Mouse (Mus musculus): ENCODE measurements at regions not wholly inside any gene's neighbourhood (a gene's known extent, or its start where the extent isn't known, plus 50 kb on each side); places are given as distances from the start of the nearest gene placed in this dataset.

DNA sequence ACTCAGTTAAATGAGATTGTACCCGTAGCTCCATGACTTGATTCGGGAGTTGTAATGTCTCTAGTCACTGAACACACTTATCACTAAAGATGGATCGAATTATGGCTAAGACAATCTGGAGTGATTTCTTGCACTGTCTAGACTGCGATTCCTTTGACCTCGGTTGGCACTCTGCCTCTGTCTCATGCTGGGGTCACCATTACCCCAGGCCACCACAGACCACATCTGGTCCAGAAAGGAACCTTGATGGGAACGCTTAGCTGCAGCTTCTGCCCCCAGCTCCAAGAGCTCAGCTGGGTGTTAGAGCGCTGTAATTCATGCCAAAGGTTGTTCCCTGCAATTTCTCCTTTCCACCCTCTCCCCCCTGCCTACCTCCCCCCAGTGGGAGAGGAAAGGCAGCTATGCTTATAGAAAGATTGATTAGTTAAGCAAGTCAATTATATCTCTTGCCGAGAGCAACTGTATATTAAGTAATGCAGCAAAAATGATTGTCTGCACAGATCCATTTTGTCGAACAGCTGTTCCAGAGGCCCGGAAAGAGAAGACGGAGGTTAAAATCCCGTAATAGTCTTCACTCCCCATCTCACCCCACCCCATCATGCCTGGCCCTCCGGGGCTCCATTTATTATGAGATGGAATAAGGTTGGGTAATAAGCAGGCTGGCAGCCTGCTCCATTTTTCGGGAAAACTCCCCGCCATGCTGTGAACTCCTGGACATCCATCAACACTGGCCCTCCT lies 314.3 kb upstream of the Gm4791 start:
- DNase-seq = no peak
- 72% methylated on average over 15 of the region's 15 CpGs for WGBS
- H3K4me3 ChIP-seq (ENCODE audit: low read depth, low read length) = no peak overlapping the region

DNA sequence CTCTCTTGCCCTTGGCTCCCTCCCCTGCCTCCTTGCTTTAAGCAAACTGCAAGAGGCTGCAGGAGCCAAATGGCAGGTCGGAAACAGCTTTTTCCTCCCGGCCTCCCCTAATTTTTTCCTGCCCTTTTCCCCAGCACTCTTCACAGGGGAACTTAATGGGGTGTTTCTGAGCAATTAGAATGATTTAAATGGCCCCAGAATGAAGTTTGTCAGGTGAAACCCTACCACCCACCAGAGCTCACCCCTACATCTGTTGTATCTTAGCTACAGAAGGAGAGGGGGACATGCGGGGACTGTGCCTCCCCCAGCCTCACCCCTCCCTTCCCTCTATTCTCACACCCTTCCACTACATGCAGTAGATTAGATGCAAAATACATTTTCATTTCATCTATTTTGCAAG lies 326.5 kb upstream of the Gm4791 start:
- no peak overlapping the region for H3K4me2 ChIP-seq
- TF ChIP-seq CTCF (IDR thresholded peaks at IDR 0.05; ENCODE audit: low read depth) = no peak
- DNase-seq (no peak), ATAC-seq (ENCODE audit: insufficient read depth) (no peak)
- H3K4me1 ChIP-seq (ENCODE audit: insufficient read depth) = no peaks in the 10 kb centered on the region
- H3K4me3 ChIP-seq (ENCODE audit: low read depth, low read length) = no peak overlapping the region
- WGBS = 21% methylated on average over 3 of the region's 3 CpGs
- no peaks in the 10 kb centered on the region for H3K27me3 ChIP-seq (ENCODE audit: insufficient read depth, low read length)
- H3K9ac ChIP-seq = no peak overlapping the region
- H3K27ac ChIP-seq (ENCODE audit: low read depth) = no peak overlapping the region
- no peaks in the 10 kb centered on the region for H3K9me3 ChIP-seq (ENCODE audit: low read depth, low read length)
- H3K36me3 ChIP-seq (ENCODE audit: insufficient read depth) = no peaks in the 10 kb centered on the region

More for the DNA sequence above, 314.3 kb upstream of the Gm4791 start:
- Histone ChIP-seq H3K27me3 (ENCODE audit: insufficient read depth, low read length) (no peaks in the 10 kb centered on the region), H3K36me3 (ENCODE audit: insufficient read depth) (no peaks in the 10 kb centered on the region), H3K4me2 (no peak overlapping the region), H3K27ac (ENCODE audit: low read depth) (no peak overlapping the region), H3K9me3 (ENCODE audit: low read depth, low read length) (no peaks in the 10 kb centered on the region), H3K4me1 (ENCODE audit: insufficient read depth) (no peaks in the 10 kb centered on the region), H3K9ac (no peak overlapping the region)
- no peak for ATAC-seq (ENCODE audit: insufficient read depth)
- TF ChIP-seq CTCF (IDR thresholded peaks at IDR 0.05; ENCODE audit: low read depth) = no peak

DNA sequence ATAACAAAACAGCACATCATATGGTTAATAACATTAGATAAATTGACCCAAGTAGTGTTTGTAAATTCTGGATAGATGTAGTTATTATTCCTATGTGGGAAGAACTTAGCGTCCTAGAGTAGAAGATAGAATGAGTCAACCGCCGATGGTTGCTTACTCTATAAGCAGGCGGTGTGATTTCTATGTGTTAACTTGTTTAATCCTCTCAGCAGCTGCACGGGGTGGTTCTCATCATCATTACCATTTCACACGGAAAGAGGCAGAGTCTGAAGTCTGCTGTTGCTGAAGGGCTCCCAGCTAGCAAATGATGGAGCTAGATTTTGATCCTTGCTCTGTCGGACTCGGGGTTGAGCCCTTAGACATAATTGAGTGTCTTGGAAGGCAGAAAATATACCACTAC lies 334.6 kb upstream of the 4931429L15Rik start:
- Histone ChIP-seq H3K27ac (ENCODE audit: low read depth) (no peak overlapping the region), H3K4me2 (no peak overlapping the region), H3K36me3 (ENCODE audit: insufficient read depth) (no peaks in the 10 kb centered on the region), H3K4me1 (ENCODE audit: insufficient read depth) (no peaks in the 10 kb centered on the region), H3K9ac (no peak overlapping the region), H3K9me3 (ENCODE audit: low read depth, low read length) (no peaks in the 10 kb centered on the region), H3K4me3 (ENCODE audit: low read depth, low read length) (no peak overlapping the region), H3K27me3 (ENCODE audit: insufficient read depth, low read length) (no peaks in the 10 kb centered on the region)
- DNase-seq = no peak
- no peak for TF ChIP-seq CTCF (IDR thresholded peaks at IDR 0.05; ENCODE audit: low read depth)
- ATAC-seq (ENCODE audit: insufficient read depth) = no peak
- WGBS = 73% methylated on average over 8 of the region's 8 CpGs

DNA sequence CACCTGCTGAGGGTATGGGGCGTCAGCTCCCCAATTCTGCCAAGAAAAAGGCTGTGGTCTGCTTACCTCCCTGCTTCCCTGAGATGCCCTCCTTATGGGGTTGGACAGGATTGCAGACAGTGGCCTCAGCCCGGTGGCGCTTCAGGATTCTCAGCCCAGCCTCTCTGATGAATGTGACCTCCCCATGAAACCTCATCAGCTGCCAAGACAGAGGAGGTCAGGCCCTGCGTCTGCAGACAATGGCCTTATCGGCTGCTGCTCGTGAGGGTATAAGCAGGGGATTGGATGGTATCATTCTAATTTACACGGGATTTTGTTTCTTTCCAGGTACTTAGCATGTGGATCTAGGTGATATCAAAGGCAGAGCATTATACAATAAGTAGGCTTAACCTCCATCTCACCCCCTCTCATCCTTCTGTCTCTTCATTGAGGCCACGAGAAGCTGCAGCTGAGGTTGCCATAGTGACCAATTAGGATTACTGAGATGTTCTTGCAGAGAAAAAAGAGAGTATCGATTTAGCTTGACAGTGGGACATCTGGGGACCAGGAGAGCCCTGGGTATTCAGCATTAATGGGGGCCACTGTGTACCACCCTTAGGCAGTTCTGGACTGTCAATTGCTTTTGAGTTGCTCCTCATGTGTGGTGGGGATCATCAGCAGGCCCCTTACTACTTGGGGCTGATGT lies 327.6 kb upstream of the 4931429L15Rik start:
- no peak for TF ChIP-seq CTCF (IDR thresholded peaks at IDR 0.05; ENCODE audit: low read depth)
- Histone ChIP-seq H3K36me3 (ENCODE audit: insufficient read depth) (no peaks in the 10 kb centered on the region), H3K4me2 (no peak overlapping the region), H3K9me3 (ENCODE audit: low read depth, low read length) (no peaks in the 10 kb centered on the region), H3K27me3 (ENCODE audit: insufficient read depth, low read length) (no peaks in the 10 kb centered on the region), H3K9ac (no peak overlapping the region), H3K27ac (ENCODE audit: low read depth) (no peak overlapping the region), H3K4me1 (ENCODE audit: insufficient read depth) (no peaks in the 10 kb centered on the region), H3K4me3 (ENCODE audit: low read depth, low read length) (no peak overlapping the region)
- WGBS = 59% methylated on average over 9 of the region's 9 CpGs
- no peak for ATAC-seq (ENCODE audit: insufficient read depth)
- no peak for DNase-seq

DNA sequence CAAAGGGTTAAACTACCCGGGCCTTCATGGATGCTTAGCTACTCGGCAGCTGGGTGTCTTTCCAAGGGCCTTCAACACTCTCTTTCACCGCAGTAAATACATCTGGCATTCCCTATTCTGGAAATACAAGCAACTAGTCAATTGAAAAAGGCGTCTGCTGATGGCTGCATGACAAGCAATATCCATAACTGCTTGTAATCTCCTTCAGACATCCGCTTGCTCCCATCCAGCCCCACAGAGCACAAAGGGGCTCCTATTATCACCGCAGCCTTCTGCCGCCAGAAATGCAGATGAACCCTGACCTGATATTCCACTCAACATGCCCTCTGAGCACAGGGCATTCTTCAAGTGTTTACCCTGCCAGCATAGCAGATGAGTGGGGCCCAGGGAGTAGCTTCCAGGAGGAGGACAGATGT lies 325.7 kb upstream of the 4931429L15Rik start:
- Histone ChIP-seq H3K36me3 (ENCODE audit: insufficient read depth) (no peaks in the 10 kb centered on the region), H3K4me1 (ENCODE audit: insufficient read depth) (no peaks in the 10 kb centered on the region), H3K9ac (no peak overlapping the region), H3K9me3 (ENCODE audit: low read depth, low read length) (no peaks in the 10 kb centered on the region), H3K27me3 (ENCODE audit: insufficient read depth, low read length) (no peaks in the 10 kb centered on the region), H3K27ac (ENCODE audit: low read depth) (no peak overlapping the region), H3K4me3 (ENCODE audit: low read depth, low read length) (no peak overlapping the region), H3K4me2 (no peak overlapping the region)
- 8% methylated on average over 7 of the region's 7 CpGs for WGBS
- ATAC-seq (ENCODE audit: insufficient read depth) (no peak), DNase-seq (peak; percentile 11)
- TF ChIP-seq CTCF (IDR thresholded peaks at IDR 0.05; ENCODE audit: low read depth) = no peak

DNA sequence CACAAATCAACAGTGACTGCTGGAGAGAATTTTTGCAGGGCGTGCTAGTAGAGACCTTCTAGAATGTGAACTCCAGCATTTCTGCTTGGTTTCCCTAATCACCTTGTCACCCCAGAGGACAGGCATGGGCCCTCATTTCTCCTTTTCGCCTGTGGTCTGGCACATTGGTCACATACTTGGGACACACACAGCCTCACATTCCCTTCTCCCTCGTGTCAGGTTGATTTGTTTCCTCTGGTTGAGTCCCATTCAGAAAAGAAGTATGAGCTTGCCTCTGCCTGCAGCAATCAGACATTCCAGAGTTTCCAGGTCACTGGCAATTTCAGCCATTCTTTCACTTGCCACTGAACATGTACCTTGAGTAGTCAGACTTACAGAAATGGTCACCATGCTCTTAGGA lies 323.8 kb upstream of the 4931429L15Rik start:
- ATAC-seq (ENCODE audit: insufficient read depth) (no peak), DNase-seq (no peak)
- 59% methylated on average over 3 of the region's 3 CpGs for WGBS
- Histone ChIP-seq H3K27ac (ENCODE audit: low read depth) (no peak overlapping the region), H3K4me1 (ENCODE audit: insufficient read depth) (no peaks in the 10 kb centered on the region), H3K36me3 (ENCODE audit: insufficient read depth) (no peaks in the 10 kb centered on the region), H3K4me3 (ENCODE audit: low read depth, low read length) (no peak overlapping the region), H3K9ac (no peak overlapping the region), H3K4me2 (no peak overlapping the region), H3K9me3 (ENCODE audit: low read depth, low read length) (no peaks in the 10 kb centered on the region), H3K27me3 (ENCODE audit: insufficient read depth, low read length) (no peaks in the 10 kb centered on the region)
- no peak for TF ChIP-seq CTCF (IDR thresholded peaks at IDR 0.05; ENCODE audit: low read depth)

DNA sequence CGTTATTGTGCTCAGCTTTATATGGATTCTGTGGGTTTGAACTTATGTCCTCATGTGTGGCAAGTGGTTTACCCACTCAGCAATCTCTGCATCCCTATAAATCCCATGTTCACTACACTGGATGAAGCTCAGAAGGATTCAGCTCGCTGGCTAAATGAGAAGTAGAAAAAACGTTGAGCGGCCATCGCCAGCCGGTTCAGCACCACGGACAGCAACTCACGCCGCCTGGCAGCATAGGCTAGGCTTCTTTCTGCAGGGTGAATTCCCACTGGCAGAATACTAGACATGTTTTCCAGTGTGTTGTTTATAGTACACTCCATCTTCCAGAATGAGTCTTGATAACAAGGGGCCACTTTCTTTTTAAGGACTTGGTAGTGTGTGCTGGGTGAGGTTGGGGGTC lies 322.9 kb upstream of the 4931429L15Rik start:
- Histone ChIP-seq H3K27ac (ENCODE audit: low read depth) (no peak overlapping the region), H3K9ac (no peak overlapping the region), H3K27me3 (ENCODE audit: insufficient read depth, low read length) (no peaks in the 10 kb centered on the region), H3K36me3 (ENCODE audit: insufficient read depth) (no peaks in the 10 kb centered on the region), H3K4me2 (no peak overlapping the region), H3K9me3 (ENCODE audit: low read depth, low read length) (no peaks in the 10 kb centered on the region), H3K4me3 (ENCODE audit: low read depth, low read length) (no peak overlapping the region), H3K4me1 (ENCODE audit: insufficient read depth) (no peaks in the 10 kb centered on the region)
- WGBS = 6% methylated on average over 9 of the region's 9 CpGs
- TF ChIP-seq CTCF (IDR thresholded peaks at IDR 0.05; ENCODE audit: low read depth) = no peak
- ATAC-seq (ENCODE audit: insufficient read depth) (no peak), DNase-seq (peak; percentile 89)

All from lung, embryonic 14.5 days (tissue).